Mouse (Mus musculus): ENCODE data around the gene Actn3. TPM values are rescaled to one million over a fixed set of nuclear protein-coding genes. Genes with fewer than 3 reads are reported as not detected.
"Not testable (repeated sequence)": the region's sequence is repeated elsewhere in the genome, so short reads cannot be mapped to it uniquely, and the experiment has no call there.

Gene Actn3
- 0.20 TPM in 1 of 2 replicates, not detected in the other for total RNA-seq (2015)
- not detected in 2 replicates for total RNA-seq (2017)

- no peak for ATAC-seq (replicated peaks; ENCODE audit: poor library complexity)
These were observed at the start of gene Actn3 for GRCm38 (mm10) chr19:4877785-4878184. Gene Actn3, minus strand, starts transcription at chr19:4877909.

- ATAC-seq (replicated peaks; ENCODE audit: poor library complexity), result no peak
These were observed 47.6 kb upstream of the Actn3 start for GRCm38 (mm10) chr19:4925121-4925860.

GRCm38 (mm10) chr19:4919652-4920051 lies 41.9 kb upstream of the Actn3 start:
- no peak for ATAC-seq (replicated peaks; ENCODE audit: poor library complexity)

GRCm38 (mm10) chr19:4916827-4917226 lies 39.1 kb upstream of the Actn3 start:
- no peak for ATAC-seq (replicated peaks; ENCODE audit: poor library complexity)

- ATAC-seq (replicated peaks; ENCODE audit: poor library complexity), result no peak
These were observed 38.4 kb upstream of the Actn3 start for GRCm38 (mm10) chr19:4915924-4916603.

GRCm38 (mm10) chr19:4909376-4909775 lies 31.7 kb upstream of the Actn3 start:
- no peak for ATAC-seq (replicated peaks; ENCODE audit: poor library complexity)

GRCm38 (mm10) chr19:4908107-4908506 lies 30.4 kb upstream of the Actn3 start:
- ATAC-seq (replicated peaks; ENCODE audit: poor library complexity), result peak; percentile 68

GRCm38 (mm10) chr19:4905979-4906794 lies 28.5 kb upstream of the Actn3 start, which contains the start of gene Bbs1:
Gene Bbs1, minus strand, starts transcription at chr19:4906628.
- ATAC-seq (replicated peaks; ENCODE audit: poor library complexity), result peak; percentile 90

- ATAC-seq (replicated peaks; ENCODE audit: poor library complexity), result no peak
These were observed 22.2 kb upstream of the Actn3 start for GRCm38 (mm10) chr19:4899888-4900287.

GRCm38 (mm10) chr19:4898972-4899371 lies 21.3 kb upstream of the Actn3 start:
- ATAC-seq (replicated peaks; ENCODE audit: poor library complexity), result no peak

- ATAC-seq (replicated peaks; ENCODE audit: poor library complexity), result no peak
These were observed 19.2 kb upstream of the Actn3 start for GRCm38 (mm10) chr19:4896780-4897520.

- ATAC-seq (replicated peaks; ENCODE audit: poor library complexity), result peak; percentile 93
These were observed 14.1 kb upstream of the Actn3 start for GRCm38 (mm10) chr19:4891798-4892197.

GRCm38 (mm10) chr19:4889791-4890190 lies 12.1 kb upstream of the Actn3 start:
- ATAC-seq (replicated peaks; ENCODE audit: poor library complexity), result no peak

GRCm38 (mm10) chr19:4883961-4884360 lies 6.3 kb upstream of the Actn3 start:
- peak; percentile 23; the same call in 1 of the 2 replicates for ATAC-seq (replicated peaks; ENCODE audit: poor library complexity)

GRCm38 (mm10) chr19:4879324-4879703 lies 1.6 kb upstream of the Actn3 start:
- ATAC-seq (replicated peaks; ENCODE audit: poor library complexity), result no peak

- peak; percentile 98 for ATAC-seq (replicated peaks; ENCODE audit: poor library complexity)
These were observed 955 bp upstream of the Actn3 start, which contains the start of gene Zdhhc24 for GRCm38 (mm10) chr19:4878405-4879323. Gene Zdhhc24, plus strand, starts transcription at chr19:4878668.

GRCm38 (mm10) chr19:4876755-4877154 lies 954 bp downstream of the Actn3 start:
- no peak for ATAC-seq (replicated peaks; ENCODE audit: poor library complexity)

GRCm38 (mm10) chr19:4876241-4876640 lies 1.5 kb downstream of the Actn3 start:
- ATAC-seq (replicated peaks; ENCODE audit: poor library complexity), result no peak

GRCm38 (mm10) chr19:4874613-4875012 lies 3.1 kb downstream of the Actn3 start:
- ATAC-seq (replicated peaks; ENCODE audit: poor library complexity), result not testable (repeated sequence)

Measured in megakaryocyte progenitor cell, adult 5-6 weeks (primary cell).